Mouse (Mus musculus) hematopoietic stem cell, adult 5-6 weeks (primary cell): ENCODE results near the gene Snx10. TPM values are rescaled to one million over a fixed set of nuclear protein-coding genes. Genes with fewer than 3 reads are reported as not detected.

Experiments
- ATAC-seq, 2 experiments: fragments of 125-278 bp in 1 of 2; replicated peaks in 1 of 2; 2 replicates each; pipeline ENCODE4 v1.8.0; 2016 to 2017; ENCODE audit warnings: inconsistent platforms in 2 of 2, mild to moderate bottlenecking in 2 of 2, moderate number of reproducible peaks in 2 of 2, low read depth in 1 of 2, moderate TSS enrichment in 1 of 2; ENCODE audit not compliant: low FRiP score in 2 of 2, poor library complexity in 2 of 2, severe bottlenecking in 2 of 2, insufficient read depth in 1 of 2, low TSS enrichment in 1 of 2
- total RNA-seq: library from RNA; stranded (forward); fragments of 172-1452, 232-1000 nt; gene quantifications from 2 replicates; pipeline ENCODE4 v1.2.3, GENCODE M21; 2017

Snx10 gene
- total RNA-seq, 1 experiment from 2014 or later = 129 TPM

DNA sequence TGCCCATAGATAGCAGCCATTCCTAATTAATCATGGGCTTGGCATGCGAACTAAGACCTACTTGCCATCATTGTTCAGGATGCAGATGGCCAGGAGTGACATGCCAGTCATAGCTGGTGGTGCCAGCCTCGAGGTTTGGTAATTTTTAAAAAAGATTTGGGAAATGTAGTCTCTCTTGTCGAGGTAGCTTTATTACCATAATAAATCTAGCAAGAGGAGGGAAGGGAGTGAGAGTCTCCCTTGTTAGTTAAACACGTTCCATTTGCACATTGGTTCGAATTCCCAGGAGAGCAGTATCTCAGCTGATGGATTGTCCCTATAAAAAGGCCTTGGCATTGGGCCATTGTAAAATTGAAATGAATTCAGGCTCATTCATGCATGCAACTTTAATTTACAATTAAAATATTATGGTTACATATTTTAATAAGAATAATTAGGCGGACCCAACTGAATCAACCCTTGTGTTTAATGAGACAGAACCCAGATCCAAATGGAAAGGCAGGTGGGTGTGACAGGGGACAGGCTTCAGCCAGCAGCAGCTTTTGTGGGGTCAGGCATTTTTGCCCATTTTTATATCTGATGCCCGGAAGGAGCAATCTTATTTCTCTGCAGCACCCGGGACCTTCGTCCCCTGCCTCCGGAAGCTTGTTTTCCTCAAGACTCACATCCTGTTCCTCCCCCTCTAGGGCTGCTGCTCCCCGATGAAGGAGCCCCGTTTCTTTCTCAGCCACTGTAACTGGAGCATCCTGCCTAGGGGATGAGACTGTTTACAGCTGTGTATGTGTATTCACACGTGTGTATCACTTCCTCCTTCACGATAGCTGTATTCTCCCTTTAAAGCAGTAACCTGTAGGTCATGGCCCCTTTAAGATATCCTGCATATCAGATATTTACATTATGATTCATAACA lies 43.3 kb downstream of the Snx10 start:
- ATAC-seq = no peak

DNA sequence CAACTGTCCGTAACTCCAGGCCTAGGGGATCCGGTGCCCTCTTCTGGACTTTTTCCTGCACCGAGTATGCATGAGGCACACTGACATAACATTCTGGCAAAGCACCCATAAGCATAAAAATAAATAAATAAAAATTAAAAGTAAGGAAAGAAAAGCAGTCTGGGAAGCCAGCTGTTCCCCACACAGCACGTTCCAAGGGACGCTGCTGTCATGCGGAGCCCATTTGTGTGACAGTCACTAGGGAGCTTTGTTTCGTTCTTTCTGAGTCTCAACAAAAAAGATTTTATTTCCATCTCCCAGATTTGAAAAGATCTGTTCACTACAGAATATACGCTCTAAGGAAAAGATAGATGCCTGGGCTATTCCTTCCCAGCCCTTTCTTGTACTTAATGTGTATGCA lies 45.4 kb downstream of the Snx10 start:
- no peak for ATAC-seq

DNA sequence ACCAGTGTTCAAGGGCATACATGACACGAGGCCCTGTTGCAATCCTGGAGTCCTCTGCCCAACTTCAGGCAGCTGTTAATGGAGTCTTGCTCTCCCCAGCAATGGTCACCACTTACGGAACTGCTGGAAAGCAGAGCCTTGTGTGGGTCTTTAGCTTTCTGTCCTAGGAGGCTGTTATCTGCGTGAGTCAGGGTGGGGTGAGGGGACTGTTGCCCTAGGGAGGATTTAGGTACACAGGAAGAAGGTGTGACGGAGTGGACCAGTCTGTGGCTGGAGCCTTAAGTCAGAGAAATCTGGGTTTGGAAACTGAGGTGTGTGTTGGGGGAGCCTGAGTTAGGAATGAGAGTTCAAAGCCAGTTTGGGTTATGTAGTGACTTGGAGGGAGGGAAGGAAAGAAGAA lies 49.4 kb downstream of the Snx10 start:
- ATAC-seq = no peak

- no peak for ATAC-seq
Observed at GRCm38 (mm10) chr6:51574132-51574531, 50.4 kb downstream of the Snx10 start.

GRCm38 (mm10) chr6:51578415-51578814 lies 54.7 kb downstream of the Snx10 start:
- ATAC-seq = no peak

DNA sequence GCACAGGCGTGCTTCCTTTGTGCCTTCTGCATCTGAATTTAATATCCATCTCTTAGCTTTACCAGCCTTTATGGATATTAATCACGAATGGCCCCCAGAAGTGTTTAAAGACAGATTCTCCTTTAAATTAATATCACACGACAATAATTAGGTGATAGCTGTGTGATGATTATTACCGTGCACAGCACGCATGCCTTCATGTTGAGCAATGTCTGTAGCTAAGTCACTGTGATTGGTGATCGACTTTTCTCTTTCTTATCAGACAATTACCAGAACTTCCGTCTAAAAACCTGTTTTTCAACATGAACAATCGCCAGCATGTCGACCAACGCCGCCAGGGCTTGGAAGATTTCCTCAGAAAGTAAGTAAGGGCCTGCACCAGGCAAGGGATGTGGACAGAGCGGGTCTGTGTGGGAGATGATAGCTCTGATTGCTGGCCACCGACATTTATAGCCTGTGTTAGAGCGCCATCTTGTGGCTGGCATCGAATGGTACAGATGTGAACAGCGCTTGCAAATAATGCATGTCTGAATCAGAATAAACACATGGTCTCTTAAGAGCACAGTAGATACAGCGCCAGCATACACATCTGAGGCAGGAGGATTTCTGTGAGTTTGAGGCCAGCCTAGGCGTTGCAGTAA lies 56.5 kb downstream of the Snx10 start:
- peak; percentile 69 to 80 for ATAC-seq

DNA sequence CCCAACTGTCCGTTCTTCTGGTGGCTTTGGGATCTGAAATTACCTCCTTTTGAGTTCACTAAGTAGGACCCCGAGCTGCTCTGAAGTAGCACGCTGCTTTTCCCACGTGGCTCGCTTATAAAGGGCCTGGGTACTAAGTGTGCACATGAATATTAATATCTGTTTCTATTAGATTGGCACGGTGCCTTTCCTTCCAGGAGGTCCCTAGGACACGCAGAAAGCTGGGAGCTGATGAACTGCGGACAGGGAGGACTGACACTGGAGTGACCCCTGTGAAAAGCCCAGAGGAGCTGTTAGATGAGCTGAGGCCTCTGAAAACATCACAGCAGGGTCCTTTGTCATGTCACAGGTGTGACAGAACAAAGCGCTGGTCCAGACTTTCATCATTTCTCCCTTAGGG lies 57.7 kb downstream of the Snx10 start:
- ATAC-seq = no peak

DNA sequence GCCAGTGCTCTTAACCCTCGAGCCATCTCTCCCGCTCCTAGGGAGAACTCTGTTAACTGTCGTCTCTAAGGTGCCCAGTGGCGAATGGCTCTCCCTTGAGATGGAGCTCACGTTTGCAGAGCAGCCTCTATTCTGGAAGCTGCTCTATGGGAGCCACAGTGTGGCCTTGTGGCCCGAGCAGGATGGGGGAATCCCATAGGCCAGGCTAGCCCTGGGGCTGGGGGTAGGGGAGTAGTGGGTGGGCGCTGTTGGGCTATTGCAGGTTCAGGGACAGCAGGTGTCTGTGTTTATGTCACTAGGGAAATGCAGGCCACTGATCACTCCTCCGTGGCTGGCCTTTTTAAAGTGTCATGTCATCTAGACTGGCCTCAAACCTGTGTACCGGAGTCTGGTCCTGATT lies 58.4 kb downstream of the Snx10 start:
- no peak for ATAC-seq

DNA sequence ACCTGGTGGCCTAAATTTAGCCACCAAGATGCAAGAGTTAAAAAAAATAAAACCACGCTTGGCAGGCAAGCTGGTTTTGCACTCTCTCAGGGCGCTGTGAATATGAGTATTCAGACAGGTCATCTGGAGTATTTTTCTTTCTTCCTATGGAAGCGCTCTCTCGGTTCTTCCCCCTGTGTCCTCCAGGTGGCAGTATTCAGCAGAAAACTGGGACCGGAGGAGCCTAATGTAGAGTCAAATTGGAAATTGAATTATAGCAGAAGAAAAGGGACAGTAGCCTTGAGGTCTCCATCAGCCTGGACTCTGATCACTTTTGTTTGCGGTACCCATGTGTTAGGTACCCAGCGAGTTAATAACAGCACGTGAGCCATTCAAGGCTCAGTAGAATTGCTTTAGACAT lies 62.3 kb downstream of the Snx10 start:
- peak; percentile 63 to 74; a peak in 3 of 4 replicates for ATAC-seq

DNA sequence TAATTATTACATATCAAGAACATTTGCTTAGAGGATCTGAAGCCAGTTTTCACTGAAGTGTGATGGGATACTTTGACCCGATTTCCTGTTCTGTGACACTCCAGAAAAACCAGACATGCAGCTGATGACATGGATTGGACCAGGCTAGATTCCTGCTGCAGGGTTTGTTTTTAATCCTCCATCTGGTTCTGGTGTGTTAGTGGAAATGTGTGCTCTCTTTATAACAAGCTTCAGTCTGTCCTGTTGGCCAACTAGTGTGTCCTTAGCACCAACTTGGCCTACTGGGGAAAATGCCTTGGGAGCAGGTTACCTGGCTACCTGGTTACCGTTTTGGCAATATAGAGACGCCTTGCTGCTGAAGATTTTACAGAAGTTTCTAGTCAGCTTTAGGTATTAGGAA lies 63.6 kb downstream of the Snx10 start:
- ATAC-seq = no peak

- ATAC-seq = no peak
Observed at GRCm38 (mm10) chr6:51591264-51591663, 67.6 kb downstream of the Snx10 start.

DNA sequence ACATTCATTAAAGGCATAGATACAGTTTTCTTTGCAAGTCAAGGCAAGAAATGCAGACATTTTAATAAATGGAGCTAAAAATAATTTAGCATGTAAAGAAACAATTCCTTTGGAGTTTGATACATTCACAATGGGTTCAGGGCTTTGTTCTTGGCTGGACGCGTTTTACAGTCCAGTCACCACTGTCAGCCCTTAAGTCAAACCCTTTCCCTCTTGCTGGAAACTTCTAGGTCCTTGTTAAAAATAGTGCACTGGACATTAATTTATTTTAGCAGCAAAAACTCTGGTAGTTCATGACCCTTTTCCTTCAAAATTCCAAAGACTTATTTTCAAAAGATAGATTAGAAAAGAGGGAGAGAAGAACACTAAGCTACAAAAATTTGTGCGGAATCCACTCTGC lies 68.1 kb downstream of the Snx10 start:
- no peak for ATAC-seq

GRCm38 (mm10) chr6:51592356-51593115 lies 68.8 kb downstream of the Snx10 start:
- ATAC-seq = peak; percentile 84 to 86

DNA sequence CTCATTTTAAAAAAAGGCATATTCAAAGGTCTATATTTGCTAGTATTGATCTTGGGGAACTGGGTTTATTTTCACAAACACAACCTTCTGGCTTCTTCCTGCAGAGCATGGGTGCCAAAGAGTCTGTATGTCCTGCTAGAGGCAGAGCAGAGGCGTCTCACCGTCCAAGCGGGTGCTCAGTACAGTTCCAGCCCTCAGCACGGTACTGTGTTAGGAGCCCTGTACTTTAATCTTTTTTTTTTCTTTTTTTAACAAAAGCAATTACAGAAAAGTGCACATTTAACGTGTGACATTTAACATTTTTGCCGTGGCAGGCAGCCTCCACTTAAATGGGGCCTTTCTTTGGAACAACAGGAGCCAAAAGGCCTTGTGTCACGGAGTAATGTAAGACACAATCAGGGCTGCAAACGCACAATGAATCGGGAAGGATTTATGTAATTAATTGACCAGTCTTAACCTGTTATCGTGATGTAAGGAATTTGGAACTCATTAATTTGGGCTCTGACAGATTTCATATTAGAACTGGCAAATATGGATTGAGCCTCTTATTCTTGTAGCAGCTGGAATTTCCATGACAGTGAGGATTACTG lies 69.8 kb downstream of the Snx10 start:
- no peak for ATAC-seq

DNA sequence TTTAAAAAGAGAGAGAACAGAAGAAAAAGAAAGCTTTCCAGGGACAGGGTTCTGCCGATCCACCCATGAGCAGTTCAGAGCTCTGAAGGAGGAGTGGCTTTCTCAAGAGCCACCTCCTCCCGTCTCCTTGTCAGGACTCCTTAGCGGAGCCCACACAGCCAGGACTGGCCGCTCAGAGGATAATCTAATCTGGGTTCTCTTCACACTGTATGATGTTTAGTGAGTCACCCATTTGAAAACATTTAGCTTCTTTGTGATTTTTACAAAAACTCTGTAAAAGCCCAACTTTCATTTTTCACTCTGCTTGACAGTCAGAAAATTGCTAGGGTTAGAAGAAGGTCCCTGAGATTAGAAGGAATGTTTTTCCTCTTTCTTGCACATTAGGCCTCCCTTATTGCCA lies 70.8 kb downstream of the Snx10 start:
- no peak for ATAC-seq

DNA sequence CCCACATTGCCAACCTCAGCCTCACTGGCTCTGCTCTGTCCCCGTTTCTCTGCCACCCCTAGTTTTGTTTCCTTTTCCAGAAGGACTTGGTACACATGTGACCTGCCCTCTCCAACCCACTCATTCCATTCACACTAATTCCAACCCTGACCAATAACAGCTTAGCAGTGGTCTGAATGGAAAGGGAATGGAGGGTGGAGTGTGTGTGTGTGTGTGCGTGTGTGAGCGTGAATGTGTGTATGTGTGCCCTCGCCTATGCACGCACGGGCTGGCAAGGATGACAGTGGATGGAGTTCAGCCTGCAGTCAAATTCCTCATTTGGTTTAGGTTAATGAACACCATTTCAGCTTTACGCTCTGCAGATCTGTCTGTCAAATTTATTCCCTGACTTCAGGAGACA lies 74.4 kb downstream of the Snx10 start:
- ATAC-seq = no peak

DNA sequence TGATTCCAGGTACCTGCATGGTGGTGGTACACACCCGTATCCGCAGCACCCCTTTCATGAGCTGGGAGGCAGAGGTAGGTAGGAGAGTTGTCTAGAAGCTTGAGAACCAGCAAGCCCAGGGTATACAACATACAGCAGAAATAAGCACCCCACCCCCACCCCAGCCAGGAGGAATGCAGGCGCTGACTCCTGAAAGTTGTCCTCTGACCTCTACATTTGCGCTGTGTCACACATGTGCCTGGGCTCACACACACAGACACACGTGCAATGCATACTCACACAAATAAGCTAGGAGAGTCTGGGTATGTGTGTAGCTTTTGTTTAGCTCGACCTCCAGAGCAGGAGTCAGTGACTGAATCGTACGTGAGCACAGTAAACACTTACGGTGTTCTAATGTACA lies 76.7 kb downstream of the Snx10 start:
- ATAC-seq = no peak

- no peak for ATAC-seq
Observed at GRCm38 (mm10) chr6:51602341-51602740, 78.6 kb downstream of the Snx10 start.
